Mouse (Mus musculus) embryonic stem cell, embryonic (primary cell): Measurements from ENCODE around the gene Casp12.

ENCODE experiments used
- CTCF ChIA-PET, 4 experiments: fragments of 300-600 bp in 2 of 4; fragments of 350-600 bp in 2 of 4; sonication (Branson Sonifier 250); formaldehyde crosslinking; loops; one replicate each; lab custom pipeline; 2022; ENCODE audit warnings: inconsistent platforms in 2 of 4; lab: Charles Lee
- POLR2A ChIA-PET, 4 experiments: fragments of 300-600 bp in 2 of 4; fragments of 350-600 bp in 2 of 4; sonication (Branson Sonifier 250); formaldehyde crosslinking; loops; one replicate each; lab custom pipeline; 2022; ENCODE audit warnings: antibody characterized with exemption in 4 of 4, inconsistent platforms in 1 of 4; lab: Charles Lee

The Casp12 gene

DNA sequence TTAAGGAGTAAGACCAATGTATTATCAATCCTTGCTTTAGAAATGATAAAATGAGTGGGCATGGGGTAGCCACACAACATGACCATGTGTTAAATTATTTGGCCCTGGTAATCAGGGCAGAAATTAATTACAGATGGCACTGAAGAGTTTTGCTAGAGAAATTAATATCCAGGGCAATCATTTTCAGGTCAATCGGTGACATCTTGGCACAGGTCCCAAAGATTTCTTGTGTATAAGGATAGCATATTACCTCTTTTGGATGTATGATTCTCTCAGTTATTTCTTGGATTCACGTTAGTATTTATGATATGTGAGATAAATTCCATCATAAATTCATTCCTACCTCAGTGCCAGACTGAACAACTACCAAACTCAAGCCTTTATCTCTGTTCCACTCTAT, 72.6 kb downstream of the Casp12 start:
- POLR2A ChIA-PET, result no interaction called here

More for the DNA sequence above, 72.6 kb downstream of the Casp12 start:
- CTCF ChIA-PET, result no interaction called here
